Mouse (Mus musculus) heart, postnatal 0 days (tissue): Measurements from ENCODE around the gene Olfr420.

ENCODE experiments used
- CTCF ChIP-seq: IDR thresholded peaks from 2 replicates; pipeline ENCODE4 v1.5.1; 2016; ENCODE audit warnings: antibody characterized with exemption, control low read depth, low read depth
- EP300 ChIP-seq: IDR thresholded peaks from 2 replicates; pipeline ENCODE4 v1.6.1; 2016; ENCODE audit warnings: antibody characterized with exemption, low read depth

GRCm38 (mm10) chr1:174158512-174158911, 3.1 kb downstream of the Olfr420 start:
- no peak for TF ChIP-seq CTCF
- no peak for TF ChIP-seq EP300
